ENCODE assay signal across 11 mouse cellular contexts in genomic region chr5:139088173-139088572, GRCm38 (mm10).
DNase-seq lines count a peak whose midpoint lies in the region; ATAC-seq and TF ChIP-seq lines count a peak whose summit lies in the region.
"Had no signal": no experiment of that assay in that cellular context is flagged by ENCODE, and none has a peak within 500 bp of the region (broad histone marks: within the 10 kb centered on the region; RNA-seq: fewer than 3 reads in every experiment).

No protein-coding gene starts in this region.

- TF ChIP-seq CTCF in lung, adult 2 months (IDR thresholded peaks at IDR 0.05; ENCODE audit: insufficient read depth, low read length) = peak; percentile 51; the same call in 1 of the 2 replicates
- TF ChIP-seq CTCF in MEL (IDR thresholded peaks at IDR 0.05 in 2 of 3, conservative IDR thresholded peaks at IDR 0.05 in 1 of 3; ENCODE audit: control insufficient read depth in 1 of 3, insufficient read depth in 1 of 3, low read depth in 2 of 3, low read length in 3 of 3, poor library complexity in 1 of 3, severe bottlenecking in 1 of 3) = peak; percentile 28 to 45 (median 40)
- TF ChIP-seq CTCF in liver, postnatal 0 days (IDR thresholded peaks at IDR 0.05; ENCODE audit: low read depth) = peak; percentile 59

- peaks cover 3% of the 10 kb centered on the region; the same call in 1 of the 2 replicates for H3K4me1 ChIP-seq in lung, adult 2 months (ENCODE audit: control insufficient read depth, insufficient read depth, low read length)
- H3K4me1 ChIP-seq in MEL (ENCODE audit: control insufficient read depth in 1 of 2, insufficient read depth in 2 of 2, low read length in 2 of 2) = no peaks in the 10 kb centered on the region
- H3K4me1 ChIP-seq in liver, postnatal 0 days (ENCODE audit: insufficient read depth) = no peaks in the 10 kb centered on the region

- no peak for TF ChIP-seq EP300 in MEL (IDR thresholded peaks at IDR 0.05; ENCODE audit: low read depth in 1 of 2, low read length in 2 of 2)
- no peak for TF ChIP-seq EP300 in liver, postnatal 0 days (IDR thresholded peaks at IDR 0.05; ENCODE audit: low read depth)

- no peaks in the 10 kb centered on the region for H3K27me3 ChIP-seq in MEL (ENCODE audit: control insufficient read depth in 1 of 2, insufficient read depth in 2 of 2, low read length in 2 of 2)
- H3K27me3 ChIP-seq in liver, postnatal 0 days (ENCODE audit: insufficient read depth, low read length) = no peaks in the 10 kb centered on the region
- H3K27me3 ChIP-seq: kidney, embryonic 15.5 days had no signal

- H3K27ac ChIP-seq in MEL (ENCODE audit: control insufficient read depth, low read depth, low read length) = no peak overlapping the region
- H3K27ac ChIP-seq in liver, postnatal 0 days (ENCODE audit: low read depth) = no peak overlapping the region
- H3K27ac ChIP-seq: kidney, embryonic 15.5 days had no signal

- DNase-seq in CD4-positive, CD25-positive, alpha-beta regulatory T cell, adult 2 months (ENCODE audit: low read depth, low spot score) = peak; percentile 40
- DNase-seq in lung, adult 2 months = no peak
- DNase-seq in lung, postnatal 10 days = no peak
- peak; percentile 17 for DNase-seq in MEL (ENCODE audit: low read depth, low spot score)
- DNase-seq in liver, postnatal 0 days = peak; percentile 41
- no peak for DNase-seq in heart, postnatal 25 days (ENCODE audit: low spot score)
- DNase-seq in left cerebral cortex, postnatal 25 days (ENCODE audit: low spot score in 2 of 2) = no peak
- DNase-seq: adrenal gland, postnatal 36 days; left cerebral cortex, postnatal 4 days had no signal

- no peaks in the 10 kb centered on the region for H3K36me3 ChIP-seq in MEL (ENCODE audit: control insufficient read depth in 1 of 2, insufficient read depth in 2 of 2, low read length in 2 of 2)
- H3K36me3 ChIP-seq in liver, postnatal 0 days (replicated peaks; ENCODE audit: insufficient read depth, low read length) = no peaks in the 10 kb centered on the region
- H3K36me3 ChIP-seq: kidney, embryonic 15.5 days had no signal

- H3K79me2 ChIP-seq in MEL (ENCODE audit: control insufficient read depth, insufficient read depth, low read length, poor library complexity) = no peaks in the 10 kb centered on the region

- no peak for ATAC-seq in CD4-positive, CD25-positive, alpha-beta regulatory T cell, adult 4 months
- ATAC-seq in liver, postnatal 0 days = no peak

- intact Hi-C loops in heart, postnatal 25 days (cut with DNase I) = no loop called here
- intact Hi-C loops in left cerebral cortex, postnatal 25 days (cut with DNase I) = no loop called here

- no peak for TF ChIP-seq POLR2A in lung, adult 2 months (IDR thresholded peaks at IDR 0.05; ENCODE audit: borderline replicate concordance, extremely low read depth, low read depth, low read length)
- no peak for TF ChIP-seq POLR2A in MEL (IDR thresholded peaks at IDR 0.05; ENCODE audit: control insufficient read depth in 1 of 2, insufficient read depth in 1 of 2, low read depth in 1 of 2, low read length in 2 of 2, poor library complexity in 1 of 2)

- no peak; the same call in 1 of the 2 replicates for TF ChIP-seq RAD21 in MEL (IDR thresholded peaks at IDR 0.05; ENCODE audit: low read depth, low read length)

- 92% methylated on average over 5 of the region's 5 CpGs for WGBS in lung, adult 2 months
- WGBS in liver, postnatal 0 days (ENCODE audit: insufficient replicate concordance) = 80% methylated on average over 5 of the region's 5 CpGs

- no peak overlapping the region for H3K4me3 ChIP-seq in lung, adult 2 months (replicated peaks; ENCODE audit: extremely low read depth, low read depth, low read length)
- H3K4me3 ChIP-seq in MEL (ENCODE audit: control insufficient read depth in 1 of 2, insufficient read depth in 1 of 2, low read depth in 2 of 2, low read length in 2 of 2) = no peak overlapping the region
- H3K4me3 ChIP-seq in liver, postnatal 0 days (ENCODE audit: low read depth, low read length) = no peak overlapping the region
- H3K4me3 ChIP-seq: kidney, embryonic 15.5 days had no signal

- no peak overlapping the region for H3K9ac ChIP-seq in MEL (ENCODE audit: control insufficient read depth, low read depth, low read length, poor library complexity, severe bottlenecking)
- no peak overlapping the region for H3K9ac ChIP-seq in liver, postnatal 0 days (replicated peaks)
- H3K9ac ChIP-seq: kidney, embryonic 15.5 days had no signal

- no peaks in the 10 kb centered on the region for H3K9me3 ChIP-seq in MEL (replicated peaks; ENCODE audit: insufficient read depth, low read length)
- H3K9me3 ChIP-seq in liver, postnatal 0 days (ENCODE audit: low read length) = no peaks in the 10 kb centered on the region
- H3K9me3 ChIP-seq: kidney, embryonic 15.5 days had no signal

- no peak overlapping the region for H3K4me2 ChIP-seq in liver, postnatal 0 days (ENCODE audit: low read depth, low read length)
- H3K4me2 ChIP-seq: kidney, embryonic 15.5 days had no signal

TF ChIP-seq in MEL, 35 proteins besides CTCF, POLR2A, EP300 and RAD21:
- no peak for TF ChIP-seq POLR2AphosphoS2 (IDR thresholded peaks at IDR 0.05; ENCODE audit: low read length)
- TF ChIP-seq CHD2 (IDR thresholded peaks at IDR 0.05; ENCODE audit: low read length) = no peak
- no peak for TF ChIP-seq SIN3A (IDR thresholded peaks at IDR 0.05; ENCODE audit: low read length)
- TF ChIP-seq MEF2A (IDR thresholded peaks at IDR 0.05; ENCODE audit: extremely low read depth, insufficient replicate concordance, low read depth, low read length, poor library complexity, severe bottlenecking) = no peak
- no peak for TF ChIP-seq USF2 (IDR thresholded peaks at IDR 0.05; ENCODE audit: borderline replicate concordance in 1 of 2, insufficient read depth in 1 of 2, low read depth in 1 of 2, low read length in 2 of 2)
- TF ChIP-seq ZNF384 (IDR thresholded peaks at IDR 0.05; ENCODE audit: low read depth, low read length) = no peak
- TF ChIP-seq TCF12 (IDR thresholded peaks at IDR 0.05; ENCODE audit: low read depth, low read length) = no peak
- no peak for TF ChIP-seq MAZ (IDR thresholded peaks at IDR 0.05; ENCODE audit: low read depth, low read length)
- no peak for TF ChIP-seq ETS1 (IDR thresholded peaks at IDR 0.05; ENCODE audit: low read depth, low read length)
- no peak for TF ChIP-seq GATA1 (IDR thresholded peaks at IDR 0.05; ENCODE audit: low read depth, low read length)
- TF ChIP-seq USF1 (IDR thresholded peaks at IDR 0.05; ENCODE audit: low read depth, low read length) = no peak
- no peak for TF ChIP-seq UBTF (IDR thresholded peaks at IDR 0.05; ENCODE audit: borderline replicate concordance, insufficient read depth, low read depth, low read length)
- no peak for TF ChIP-seq CHD1 (IDR thresholded peaks at IDR 0.05; ENCODE audit: low read depth, low read length)
- TF ChIP-seq MYC (IDR thresholded peaks at IDR 0.05; ENCODE audit: low read depth, low read length) = no peak

Comparison
In these comparisons a context has a peak if more than half of its experiments do, and no peak if none do; other contexts are left out.
1. DNase-seq: peak in CD4-positive, CD25-positive, alpha-beta regulatory T cell, adult 2 months (single experiment), MEL (single experiment) and liver, postnatal 0 days (single experiment); none in lung, adult 2 months (single experiment), lung, postnatal 10 days (single experiment), heart, postnatal 25 days (single experiment) and left cerebral cortex, postnatal 25 days (0 of 2).
2. Peak in every context shown above with its lines, with median percentiles within 50 percentile points of each other: CTCF ChIP-seq.